Mouse (Mus musculus): ENCODE measurements at regions not wholly inside any gene's neighbourhood (a gene's known extent, or its start where the extent isn't known, plus 50 kb on each side); places are given as distances from the start of the nearest gene placed in this dataset.
"Not testable (repeated sequence)": the region's sequence is repeated elsewhere in the genome, so short reads cannot be mapped to it uniquely, and the experiment has no call there.

GRCm38 (mm10) chr12:10445738-10446137, 55.2 kb downstream of the Rdh14 start:
- in situ Hi-C loops (cut with MboI, MseI): loop anchor here (25.0 kb wide), 2 partner anchors 433 to 883 kb away; partner anchors contain the start of gene Osr1

GRCm38 (mm10) chr12:10457960-10458655, 67.5 kb downstream of the Rdh14 start:
- in situ Hi-C loops (cut with MboI, MseI): no loop called here

GRCm38 (mm10) chr12:10461796-10462195, 71.2 kb downstream of the Rdh14 start:
- in situ Hi-C loops (cut with MboI, MseI): no loop called here

GRCm38 (mm10) chr12:10462956-10463355, 72.4 kb downstream of the Rdh14 start:
- in situ Hi-C loops (cut with MboI, MseI): no loop called here

GRCm38 (mm10) chr12:10473986-10474385, 83.4 kb downstream of the Rdh14 start:
- in situ Hi-C loops (cut with MboI, MseI): no loop called here

- in situ Hi-C loops (cut with MboI, MseI): no loop called here
These were observed 90.2 kb downstream of the Rdh14 start for GRCm38 (mm10) chr12:10480781-10481180.

GRCm38 (mm10) chr12:10482294-10483010, 91.9 kb downstream of the Rdh14 start:
- in situ Hi-C loops (cut with MboI, MseI): no loop called here

- in situ Hi-C loops (cut with MboI, MseI): no loop called here
These were observed 116.1 kb downstream of the Rdh14 start for GRCm38 (mm10) chr12:10506721-10507120.

GRCm38 (mm10) chr12:10513526-10513925, 123.0 kb downstream of the Rdh14 start:
- in situ Hi-C loops (cut with MboI, MseI): no loop called here

GRCm38 (mm10) chr12:10514278-10514677, 123.7 kb downstream of the Rdh14 start:
- in situ Hi-C loops (cut with MboI, MseI): no loop called here

GRCm38 (mm10) chr12:10524509-10525286, 134.1 kb downstream of the Rdh14 start:
- in situ Hi-C loops (cut with MboI, MseI): no loop called here

GRCm38 (mm10) chr12:10525934-10526333, 135.4 kb downstream of the Rdh14 start:
- in situ Hi-C loops (cut with MboI, MseI): no loop called here

- in situ Hi-C loops (cut with MboI, MseI): no loop called here
These were observed 138.5 kb downstream of the Rdh14 start for GRCm38 (mm10) chr12:10529077-10529476.

- in situ Hi-C loops (cut with MboI, MseI): no loop called here
These were observed 140.4 kb downstream of the Rdh14 start for GRCm38 (mm10) chr12:10530996-10531395.

GRCm38 (mm10) chr12:10533971-10534370, 143.4 kb downstream of the Rdh14 start:
- in situ Hi-C loops (cut with MboI, MseI): no loop called here

GRCm38 (mm10) chr12:10536239-10536638, 145.7 kb downstream of the Rdh14 start:
- in situ Hi-C loops (cut with MboI, MseI): no loop called here

- in situ Hi-C loops (cut with MboI, MseI): no loop called here
These were observed 146.5 kb downstream of the Rdh14 start for GRCm38 (mm10) chr12:10537069-10537468.

GRCm38 (mm10) chr12:10549481-10550201, 159.1 kb downstream of the Rdh14 start:
- in situ Hi-C loops (cut with MboI, MseI): no loop called here

GRCm38 (mm10) chr12:10554701-10555100, 164.1 kb downstream of the Rdh14 start:
- in situ Hi-C loops (cut with MboI, MseI): not testable (repeated sequence)

GRCm38 (mm10) chr12:10562966-10563365, 172.4 kb downstream of the Rdh14 start:
- in situ Hi-C loops (cut with MboI, MseI): loop anchor here (10.0 kb wide), 1 partner anchor 1512 kb away; no protein-coding TSS in a partner anchor

- in situ Hi-C loops (cut with MboI, MseI): loop anchor here (10.0 kb wide), 1 partner anchor 1507 kb away; no protein-coding TSS in a partner anchor
These were observed 177.3 kb downstream of the Rdh14 start for GRCm38 (mm10) chr12:10567881-10568280.

Data from T-helper 2 cell (primary cell).